Mouse (Mus musculus): Measurements from ENCODE around the gene Optc.

The Optc gene

GRCm38 (mm10) chr1:133882283-133883217, 25.2 kb downstream of the Optc start:
- DNase-seq (ENCODE audit: low spot score), result no peak

DNA sequence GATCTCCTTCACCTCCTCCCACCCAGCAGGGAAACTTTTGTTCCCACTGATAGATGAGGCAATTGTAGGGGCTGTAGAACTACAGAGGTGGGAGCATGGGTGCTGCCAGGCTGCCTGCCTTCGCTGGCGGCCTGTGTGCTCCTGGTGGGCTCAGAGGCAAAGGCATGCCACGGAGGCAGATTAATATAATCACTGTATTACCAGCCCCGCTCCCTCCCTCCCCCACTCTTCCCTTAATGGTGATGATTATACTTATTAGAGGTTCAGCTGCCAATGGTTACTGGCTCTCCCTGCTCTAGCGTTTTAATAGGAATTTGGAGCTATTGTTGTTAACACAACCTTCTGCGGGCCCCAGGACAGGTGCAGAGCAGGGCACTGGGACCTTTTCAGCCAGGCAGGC, 26.0 kb downstream of the Optc start:
- DNase-seq (ENCODE audit: low spot score), result no peak

DNA sequence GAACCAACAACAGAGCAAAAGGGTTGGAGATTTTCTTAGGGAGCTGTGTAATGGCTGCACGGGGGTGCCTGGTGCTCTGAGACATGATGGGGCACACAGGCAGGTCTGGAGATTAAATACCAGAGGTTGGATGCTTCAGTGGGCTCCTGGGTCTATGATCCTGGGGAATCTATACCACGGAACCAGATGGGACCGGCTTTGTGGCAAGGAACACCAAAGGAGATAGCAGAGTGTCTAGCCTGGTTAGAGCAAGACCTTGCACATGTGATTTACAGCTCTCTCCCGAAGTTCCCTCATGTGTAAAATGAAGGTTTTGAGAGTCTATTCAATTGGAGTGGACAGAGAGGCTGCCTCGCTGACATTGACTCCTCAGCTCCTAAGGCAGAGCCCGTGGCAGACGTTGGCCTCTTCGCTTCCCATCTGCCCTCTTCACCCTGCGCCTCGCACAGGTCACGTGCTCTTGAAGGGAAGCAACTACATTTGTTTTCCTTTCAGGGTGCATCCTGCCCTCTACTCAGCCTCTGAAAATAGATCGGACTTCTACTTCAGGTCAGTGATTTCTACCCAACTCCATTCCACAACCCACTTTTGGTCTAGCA, 28.9 kb downstream of the Optc start:
- DNase-seq (ENCODE audit: low spot score), result no peak

- no peak for DNase-seq (ENCODE audit: low spot score)
Observed at GRCm38 (mm10) chr1:133876936-133877335, 30.9 kb downstream of the Optc start.

DNA sequence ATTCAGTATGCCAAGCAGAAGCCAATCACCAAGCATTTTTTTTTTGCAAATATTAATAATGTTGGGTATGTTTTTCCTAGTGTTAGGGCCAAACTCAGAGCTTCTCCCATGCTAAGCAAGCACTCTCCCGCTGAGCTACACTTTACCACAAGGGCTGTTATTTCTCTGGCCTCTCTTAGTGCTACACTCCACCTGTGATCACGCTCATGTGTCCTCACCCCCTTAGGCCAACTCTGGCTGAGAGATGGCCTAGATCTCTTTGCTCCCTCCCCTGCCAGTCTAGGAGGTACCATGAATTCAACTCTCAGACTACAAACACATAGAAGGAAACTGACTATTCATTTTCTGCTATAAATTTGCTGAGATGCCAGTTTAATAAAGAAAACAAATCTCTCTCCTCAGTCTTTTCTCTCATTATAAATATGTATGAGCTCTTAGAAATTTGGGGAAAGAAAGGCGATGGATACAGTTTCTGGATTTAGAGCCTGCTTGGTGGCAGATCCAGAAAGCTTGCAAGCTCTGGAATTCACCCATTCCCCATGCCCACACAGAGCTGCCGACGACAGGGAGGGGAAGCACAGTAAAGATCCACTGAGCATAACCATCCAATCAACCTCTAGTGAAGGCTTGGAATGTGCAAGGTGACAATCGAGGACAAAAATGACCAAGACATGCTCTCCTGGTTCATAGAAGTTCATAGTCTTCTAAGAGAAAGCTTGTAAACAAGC, 34.5 kb downstream of the Optc start:
- no peak for DNase-seq (ENCODE audit: low spot score)

DNA sequence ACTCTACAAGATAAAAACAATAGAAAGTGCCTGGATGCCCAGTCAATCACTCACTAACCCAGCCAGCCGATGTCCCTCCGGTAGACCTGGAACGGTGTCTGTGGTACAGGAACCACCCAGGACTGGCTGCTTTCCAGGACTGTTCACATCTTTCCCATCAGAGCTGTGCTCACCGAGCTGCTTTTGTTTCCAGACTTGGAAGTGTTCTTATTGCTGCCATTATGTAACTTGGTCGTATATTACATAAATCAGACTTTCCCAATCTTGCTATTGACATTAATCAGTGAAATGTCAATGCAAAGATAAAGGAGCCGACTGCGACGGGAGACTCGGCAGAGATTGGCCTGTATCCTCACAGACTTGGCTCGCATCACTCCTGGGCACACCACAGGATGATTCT, 36.6 kb downstream of the Optc start:
- no peak for DNase-seq (ENCODE audit: low spot score)

- no peak for DNase-seq (ENCODE audit: low spot score)
Observed at GRCm38 (mm10) chr1:133869221-133869620, 38.6 kb downstream of the Optc start.

DNA sequence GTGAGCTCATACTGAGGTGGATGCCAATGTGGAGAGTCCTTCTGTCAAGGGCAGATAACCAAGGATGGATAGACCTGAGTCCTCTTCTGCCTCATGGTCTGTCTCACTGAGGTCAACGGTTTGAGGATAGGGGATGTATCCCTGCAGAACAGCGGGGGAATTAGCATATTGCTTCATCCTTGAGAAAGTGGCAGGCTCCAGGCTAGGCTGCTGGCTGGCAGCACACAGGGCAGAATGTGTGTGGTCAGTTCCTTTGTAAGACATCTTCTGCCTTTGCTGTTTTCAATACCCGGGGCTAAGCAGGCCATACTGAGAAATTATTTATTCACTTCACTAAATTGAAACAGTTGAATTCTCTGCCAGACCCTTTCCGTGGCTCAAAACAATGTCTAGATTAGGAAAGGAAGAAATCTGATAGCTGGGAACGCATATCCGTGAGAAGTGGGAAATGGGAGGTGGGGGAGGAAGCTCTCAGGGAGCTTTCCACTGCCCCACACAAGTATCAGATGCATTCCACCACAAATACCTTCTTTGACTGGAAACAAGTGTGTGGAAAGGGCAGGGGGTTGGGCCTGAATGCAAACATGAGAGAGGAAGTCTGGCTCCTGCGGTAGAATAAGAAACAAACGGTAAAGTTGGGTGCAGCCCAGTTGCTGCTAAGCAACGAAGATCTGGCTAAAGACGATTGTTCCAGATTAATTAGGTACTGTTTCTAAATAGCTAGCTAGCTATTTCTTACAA, 44.4 kb downstream of the Optc start:
- DNase-seq (ENCODE audit: low spot score), result no peak

DNA sequence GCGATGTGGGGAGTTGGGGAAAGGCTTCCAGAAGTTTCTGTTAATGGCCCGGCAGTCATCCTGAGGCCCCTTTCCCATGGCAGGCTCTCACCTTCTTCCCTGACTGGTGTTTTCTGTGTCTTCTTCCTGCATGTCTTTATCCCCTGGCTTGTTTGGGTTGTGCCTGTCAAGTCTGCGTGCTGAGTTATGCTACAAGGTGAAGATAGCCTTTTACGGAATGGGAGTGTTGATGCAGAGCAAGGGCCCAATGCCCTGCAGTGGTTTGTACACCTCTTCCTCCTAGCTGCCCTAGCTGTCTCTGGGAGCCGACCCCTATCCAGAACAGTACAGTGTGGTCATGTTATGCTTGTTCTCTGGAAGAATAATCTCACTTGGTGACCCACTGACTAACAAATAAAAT, 46.8 kb downstream of the Optc start:
- DNase-seq (ENCODE audit: low spot score), result no peak

GRCm38 (mm10) chr1:133859821-133860711, 47.7 kb downstream of the Optc start:
- no peak for DNase-seq (ENCODE audit: low spot score)

DNA sequence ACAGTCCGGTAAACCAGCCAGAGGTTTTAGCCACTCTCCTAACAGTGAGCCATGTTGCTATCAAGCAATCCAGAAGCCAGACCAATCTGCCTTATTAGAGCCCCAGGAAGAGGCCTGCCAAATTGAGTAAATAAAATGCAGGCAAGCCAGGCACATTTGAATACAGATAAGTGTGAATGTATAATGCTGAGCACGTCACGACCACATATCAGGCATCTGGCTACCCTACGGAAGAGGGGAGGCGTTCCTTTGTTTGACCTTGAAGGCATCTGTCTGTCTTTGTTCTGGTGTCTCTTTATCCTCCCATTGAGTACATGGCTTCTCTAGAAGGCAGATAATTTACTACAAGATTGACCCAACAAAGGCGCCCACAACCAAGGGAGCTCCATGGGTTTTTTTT, 48.5 kb downstream of the Optc start:
- DNase-seq (ENCODE audit: low spot score), result no peak

GRCm38 (mm10) chr1:133857781-133858180, 50.0 kb downstream of the Optc start:
- no peak for DNase-seq (ENCODE audit: low spot score)

- no peak for DNase-seq (ENCODE audit: low spot score)
Observed at GRCm38 (mm10) chr1:133857171-133857570, 50.6 kb downstream of the Optc start.

DNA sequence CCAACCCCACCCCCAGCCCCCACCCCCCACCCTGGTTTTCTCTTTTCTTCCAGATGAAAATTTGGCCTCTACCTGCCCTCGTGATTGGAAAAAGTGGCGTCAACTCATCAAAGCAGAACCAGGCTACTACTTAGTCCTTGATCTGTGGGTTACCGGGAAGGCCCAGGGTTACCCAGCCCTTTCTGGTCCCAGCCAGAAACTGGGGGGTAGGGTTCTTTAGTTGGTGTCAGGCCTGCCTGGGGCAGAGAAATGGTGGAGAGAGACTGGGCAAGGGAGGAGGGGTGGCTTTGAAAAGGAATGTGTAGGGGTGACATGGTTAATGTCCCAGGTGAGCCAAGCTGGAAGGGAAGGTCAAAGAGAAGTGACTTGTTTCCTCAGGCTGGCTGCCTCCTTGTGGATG, 51.1 kb downstream of the Optc start:
- no peak for DNase-seq (ENCODE audit: low spot score)

GRCm38 (mm10) chr1:133856133-133856541, 51.7 kb downstream of the Optc start:
- no peak for DNase-seq (ENCODE audit: low spot score)

DNA sequence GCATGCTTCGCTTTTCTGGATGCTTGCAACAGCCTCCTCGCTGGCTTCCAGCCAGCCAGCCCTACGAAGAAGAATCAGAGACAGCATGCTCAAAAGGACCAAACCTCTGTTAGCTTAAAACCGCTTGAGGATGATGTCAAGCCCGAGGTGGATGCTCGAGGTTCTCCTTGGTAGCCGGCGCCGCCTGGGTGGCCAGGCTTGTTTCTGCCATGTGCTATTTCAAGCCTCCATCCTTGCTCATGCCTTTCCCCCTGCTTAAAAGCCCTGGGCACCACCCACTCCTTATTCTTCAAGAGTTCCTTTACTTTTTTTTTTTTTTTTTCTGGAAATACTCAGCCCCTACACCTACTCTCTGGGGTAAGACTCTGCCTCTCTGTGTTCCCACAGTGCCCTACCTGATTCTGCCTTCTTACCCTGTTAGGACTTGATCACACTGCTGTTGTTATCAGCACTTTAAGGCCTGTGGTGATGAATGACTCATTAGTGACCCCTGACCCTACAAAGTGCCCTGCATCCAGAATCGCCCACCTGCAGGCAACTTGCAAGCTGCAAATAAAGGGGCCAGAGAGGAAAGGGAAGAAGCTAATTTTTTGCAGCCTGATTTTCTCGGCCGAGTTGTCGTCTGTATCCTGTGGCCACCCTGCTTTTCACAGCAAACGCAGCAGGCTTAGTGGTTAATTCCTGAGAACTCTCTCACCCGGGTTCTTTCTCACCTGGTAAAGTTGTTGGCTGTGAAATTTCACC, 52.4 kb downstream of the Optc start:
- DNase-seq (ENCODE audit: low spot score), result no peak

DNA sequence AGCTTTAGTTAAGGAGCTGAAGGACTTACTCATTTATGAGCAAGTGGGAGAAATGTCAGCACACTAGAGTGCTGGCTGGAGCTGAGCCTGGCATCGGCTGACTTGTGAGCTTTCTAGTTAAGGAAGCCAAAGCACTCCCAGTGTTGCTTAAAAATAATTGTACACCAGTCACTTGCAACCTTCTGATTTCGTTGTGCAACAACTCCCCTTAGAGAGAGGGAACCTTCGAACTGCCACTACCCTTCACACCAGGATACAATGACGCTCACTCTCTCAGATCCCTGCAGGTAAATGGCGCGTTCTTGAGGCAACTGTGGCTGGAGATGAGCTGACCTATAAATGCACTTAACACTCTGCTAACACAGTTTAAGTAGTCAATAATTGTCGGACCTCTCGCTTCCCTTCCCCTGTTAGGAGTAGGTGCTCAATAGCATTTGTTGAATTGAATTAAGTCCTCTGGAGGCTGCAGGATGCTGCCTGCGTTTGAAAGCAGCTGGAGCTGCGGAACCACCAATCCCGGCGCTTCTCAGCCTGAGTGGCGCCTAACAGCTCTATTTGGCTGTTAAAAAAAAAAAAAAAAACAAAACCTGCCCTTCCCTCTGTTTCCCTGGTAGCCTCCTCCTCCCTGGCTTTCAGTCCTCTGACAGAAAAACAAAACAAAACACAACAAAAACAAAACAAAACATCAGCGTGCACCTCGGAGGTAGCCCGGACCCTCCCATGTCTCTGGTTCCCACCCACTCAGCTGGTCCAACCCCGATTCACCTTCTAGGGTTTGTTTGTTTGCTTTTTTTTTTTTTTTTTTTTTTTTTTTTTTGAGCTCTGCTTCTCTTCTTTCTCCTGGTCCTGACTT, 53.2 kb downstream of the Optc start:
- no peak for DNase-seq (ENCODE audit: low spot score)
